Mouse (Mus musculus) stomach, postnatal 0 days (tissue): ENCODE results near the gene Nrf1. TPM values are rescaled to one million over a fixed set of nuclear protein-coding genes. Genes with fewer than 3 reads are reported as not detected.

Experiments used
- ATAC-seq: fragments of 200-750 bp; cut with Nextera tagmentation; 2 replicates; pipeline ENCODE4 v1.8.0; 2017; ENCODE audit not compliant: low FRiP score, low TSS enrichment
- DNase-seq: peaks from one replicate; pipeline ENCODE4 v3.0.0-alpha.2; 2016; ENCODE audit warnings: low spot score
- H3K27ac ChIP-seq: fragments of 300-500 bp; sonication (generic); replicated peaks from 2 replicates; pipeline ENCODE4 v1.5.1; 2014; ENCODE audit warnings: mild to moderate bottlenecking, control low read depth
- H3K27me3 ChIP-seq: fragments of 300-500 bp; sonication (generic); 2 replicates; pipeline ENCODE4 v1.6.1; 2014; ENCODE audit warnings: low read length; ENCODE audit not compliant: control insufficient read depth, insufficient read depth
- H3K36me3 ChIP-seq: fragments of 300-500 bp; sonication (generic); 2 replicates; pipeline ENCODE4 v1.6.1; 2014; ENCODE audit warnings: low read length, mixed read lengths; ENCODE audit not compliant: control insufficient read depth, insufficient read depth
- H3K4me1 ChIP-seq: fragments of 300-500 bp; sonication (generic); replicated peaks from 2 replicates; pipeline ENCODE4 v1.6.1; 2014; ENCODE audit warnings: antibody characterized with exemption; ENCODE audit not compliant: control insufficient read depth, insufficient read depth
- H3K4me2 ChIP-seq: fragments of 300-500 bp; sonication (generic); replicated peaks from 2 replicates; pipeline ENCODE4 v1.6.1; 2014; ENCODE audit warnings: low read depth, mild to moderate bottlenecking, control low read depth, moderate library complexity
- H3K4me3 ChIP-seq: fragments of 300-500 bp; sonication (generic); 2 replicates; pipeline ENCODE4 v1.5.1; 2014; ENCODE audit warnings: low read depth, low read length, control low read depth
- H3K9ac ChIP-seq: fragments of 300-500 bp; sonication (generic); 2 replicates; pipeline ENCODE4 v1.6.1; 2014; ENCODE audit warnings: mild to moderate bottlenecking, low read length, control low read depth, mixed read lengths
- H3K9me3 ChIP-seq: fragments of 300-500 bp; sonication (generic); 2 replicates; pipeline ENCODE4 v1.6.1; 2016; ENCODE audit warnings: low read length; ENCODE audit not compliant: control insufficient read depth
- CTCF ChIP-seq: IDR thresholded peaks from 2 replicates; pipeline ENCODE4 v1.5.1; 2016; ENCODE audit warnings: antibody characterized with exemption, low read depth, mild to moderate bottlenecking, moderate library complexity
- EP300 ChIP-seq: optimal IDR thresholded peaks from 2 replicates; pipeline ENCODE3; 2016; ENCODE audit warnings: antibody characterized with exemption
- WGBS: fragments of 180-500 bp; shearing (Covaris S2); extraction: QIAGEN DNeasy Blood & Tissue Kit; methylation state at CpG from one replicate; pipeline ENCODE4 v1.1.7; 2014; 5-methylcytosine and 5-hydroxymethylcytosine counted together
- polyA plus RNA-seq: library from polyadenylated mRNA; unstranded; fragments of >200 nt; fragmentation: Nextera tagmentation; extraction: Ambion mirVana; gene quantifications from 2 replicates; pipeline ENCODE4 v1.2.1, GENCODE M21; 2015

Nrf1 gene
- polyA plus RNA-seq, 1 experiment from 2014 or later: 15.1 TPM

- Histone ChIP-seq H3K9me3 (no peaks in the 10 kb centered on the region), H3K4me3 (peak overlapping the region; percentile 48), H3K4me2 (peak overlapping the region; percentile 50), H3K9ac (no peak overlapping the region), H3K4me1 (0 out of 2 replicates have a peak, but pooled peaks cover 3% of the 10 kb centered on the region), H3K27me3 (peaks cover 17% of the 10 kb centered on the region; the same call in 1 of the 2 replicates), H3K27ac (no peak overlapping the region), H3K36me3 (no peaks in the 10 kb centered on the region)
- TF ChIP-seq EP300 (no peak), CTCF (no peak)
- no peak for ATAC-seq
- 1% methylated on average over 43 of the region's 45 CpGs for WGBS
- DNase-seq: peak; percentile 36
Observed at GRCm38 (mm10) chr6:30175225-30175917, 127.6 kb downstream of the Nrf1 start.

- H3K9ac ChIP-seq: no peak overlapping the region
- WGBS: 3% methylated on average over 28 of the region's 28 CpGs
- peak overlapping the region; percentile 50 for H3K4me2 ChIP-seq
- TF ChIP-seq CTCF (no peak), EP300 (no peak)
- 0 out of 2 replicates have a peak, but pooled peaks cover 3% of the 10 kb centered on the region for H3K4me1 ChIP-seq
- H3K4me3 ChIP-seq: peak overlapping the region; percentile 48
- H3K36me3 ChIP-seq: no peaks in the 10 kb centered on the region
- no peaks in the 10 kb centered on the region for H3K9me3 ChIP-seq
- H3K27ac ChIP-seq: no peak overlapping the region
- peaks cover 19% of the 10 kb centered on the region; the same call in 1 of the 2 replicates for H3K27me3 ChIP-seq
- ATAC-seq: no peak
- no peak for DNase-seq
Observed at GRCm38 (mm10) chr6:30175918-30176421, 128.2 kb downstream of the Nrf1 start.

GRCm38 (mm10) chr6:30176496-30176895 is 128.7 kb downstream of the Nrf1 start:
- WGBS: 10% methylated on average over 12 of the region's 12 CpGs
- Histone ChIP-seq H3K4me3 (no peak overlapping the region), H3K27me3 (peaks cover 19% of the 10 kb centered on the region; the same call in 1 of the 2 replicates), H3K9me3 (no peaks in the 10 kb centered on the region), H3K9ac (no peak overlapping the region), H3K36me3 (no peaks in the 10 kb centered on the region), H3K27ac (no peak overlapping the region), H3K4me2 (no peak overlapping the region), H3K4me1 (0 out of 2 replicates have a peak, but pooled peaks cover 3% of the 10 kb centered on the region)
- DNase-seq (no peak), ATAC-seq (no peak)
- TF ChIP-seq EP300: no peak
- no peak for TF ChIP-seq CTCF

GRCm38 (mm10) chr6:30177305-30177704 is 129.5 kb downstream of the Nrf1 start:
- 0 out of 2 replicates have a peak, but pooled peaks cover 3% of the 10 kb centered on the region for H3K4me1 ChIP-seq
- H3K27me3 ChIP-seq: peaks cover 19% of the 10 kb centered on the region; the same call in 1 of the 2 replicates
- 4% methylated on average over 14 of the region's 14 CpGs for WGBS
- H3K4me2 ChIP-seq: no peak overlapping the region
- TF ChIP-seq CTCF (no peak), EP300 (no peak)
- no peaks in the 10 kb centered on the region for H3K36me3 ChIP-seq
- H3K27ac ChIP-seq: no peak overlapping the region
- no peak overlapping the region for H3K4me3 ChIP-seq
- no peaks in the 10 kb centered on the region for H3K9me3 ChIP-seq
- DNase-seq (peak; percentile 40), ATAC-seq (no peak)
- no peak overlapping the region for H3K9ac ChIP-seq

- H3K27ac ChIP-seq: no peak overlapping the region
- DNase-seq: no peak
- no peaks in the 10 kb centered on the region for H3K36me3 ChIP-seq
- WGBS: 7% methylated on average over 27 of the region's 27 CpGs
- peaks cover 17% of the 10 kb centered on the region; the same call in 1 of the 2 replicates for H3K27me3 ChIP-seq
- H3K9me3 ChIP-seq: no peaks in the 10 kb centered on the region
- 0 out of 2 replicates have a peak, but pooled peaks cover 3% of the 10 kb centered on the region for H3K4me1 ChIP-seq
- H3K9ac ChIP-seq: no peak overlapping the region
- no peak overlapping the region; the same call in 1 of the 2 replicates for H3K4me3 ChIP-seq
- no peak for ATAC-seq
- no peak overlapping the region for H3K4me2 ChIP-seq
- TF ChIP-seq CTCF (no peak), EP300 (no peak)
Observed at GRCm38 (mm10) chr6:30178023-30178639, 130.3 kb downstream of the Nrf1 start.
